9 mouse cellular contexts compared by ENCODE assay signal in genomic region chr7:119019537-119019936, GRCm38 (mm10). TPM values are rescaled to one million over a fixed set of nuclear protein-coding genes. Genes with fewer than 3 reads are reported as not detected.
DNase-seq lines count a peak whose midpoint lies in the region; ATAC-seq and TF ChIP-seq lines count a peak whose summit lies in the region.
"Had no signal": no experiment of that assay in that cellular context is flagged by ENCODE, and none has a peak within 500 bp of the region (broad histone marks: within the 10 kb centered on the region; RNA-seq: fewer than 3 reads in every experiment).

No protein-coding gene starts in this region.

- no peak overlapping the region for H3K9ac ChIP-seq in MEL (ENCODE audit: control insufficient read depth, low read depth, low read length, poor library complexity, severe bottlenecking)
- no peak overlapping the region for H3K9ac ChIP-seq in midbrain, embryonic 15.5 days

- no peak for TF ChIP-seq POLR2A in MEL (IDR thresholded peaks at IDR 0.05; ENCODE audit: control insufficient read depth in 1 of 2, insufficient read depth in 1 of 2, low read depth in 1 of 2, low read length in 2 of 2, poor library complexity in 1 of 2)

- ATAC-seq in midbrain, embryonic 15.5 days (replicated peaks) = peak; percentile 80

- H3K27me3 ChIP-seq in MEL (ENCODE audit: control insufficient read depth in 1 of 2, insufficient read depth in 2 of 2, low read length in 2 of 2) = no peaks in the 10 kb centered on the region
- H3K27me3 ChIP-seq in midbrain, embryonic 15.5 days (replicated peaks) = no peaks in the 10 kb centered on the region

- peak; percentile 37 for TF ChIP-seq RAD21 in MEL (IDR thresholded peaks at IDR 0.05; ENCODE audit: low read depth, low read length)

- peak; percentile 48 for TF ChIP-seq CTCF in gastrocnemius, adult 2 months (IDR thresholded peaks at IDR 0.05)
- TF ChIP-seq CTCF in MEL (IDR thresholded peaks at IDR 0.05 in 2 of 3, conservative IDR thresholded peaks at IDR 0.05 in 1 of 3; ENCODE audit: control insufficient read depth in 1 of 3, insufficient read depth in 1 of 3, low read depth in 2 of 3, low read length in 3 of 3, poor library complexity in 1 of 3, severe bottlenecking in 1 of 3) = peak; percentile 51 to 68 (median 57)

- DNase-seq in gastrocnemius, adult 2 months = peak; percentile 48
- DNase-seq in gastrocnemius, postnatal 25 days = no peak
- peak; percentile 74 for DNase-seq in MEL (ENCODE audit: low read depth, low spot score)
- peak; percentile 50 to 77 for DNase-seq in cerebellum, postnatal 4 days (ENCODE audit: low spot score in 2 of 2)
- DNase-seq in heart, postnatal 36 days = peak; percentile 21 to 45
- DNase-seq in layer of hippocampus, adult 9-11 months = peak; percentile 16
- no peak for DNase-seq in T-cell, adult 2 months (ENCODE audit: low spot score)

- H3K36me3 ChIP-seq in MEL (ENCODE audit: control insufficient read depth in 1 of 2, insufficient read depth in 2 of 2, low read length in 2 of 2) = peaks cover 0 to 3% of the 10 kb centered on the region in 2 experiments; a peak in 2 of 4 replicates
- no peaks in the 10 kb centered on the region for H3K36me3 ChIP-seq in midbrain, embryonic 15.5 days (replicated peaks)
- H3K36me3 ChIP-seq: G1E had no signal

- H3K9me3 ChIP-seq in MEL (replicated peaks; ENCODE audit: insufficient read depth, low read length) = no peaks in the 10 kb centered on the region
- no peaks in the 10 kb centered on the region for H3K9me3 ChIP-seq in midbrain, embryonic 15.5 days

- no peak overlapping the region for H3K27ac ChIP-seq in gastrocnemius, adult 2 months
- no peak overlapping the region for H3K27ac ChIP-seq in MEL (ENCODE audit: control insufficient read depth, low read depth, low read length)
- no peak overlapping the region for H3K27ac ChIP-seq in midbrain, embryonic 15.5 days

- intact Hi-C loops in gastrocnemius, adult 2 months (cut with DNase I) = loop anchor here (10.0 kb wide), 1 partner anchor 495 kb away; the partner anchor contains the start of gene Acsm5
- intact Hi-C loops in heart, postnatal 36 days (cut with DNase I) = loop anchor here (5.0 to 10.0 kb wide), 2 partner anchors 408 to 495 kb away; partner anchors contain the start of gene Acsm5

- WGBS in midbrain, embryonic 15.5 days = 22% methylated on average over 4 of the region's 4 CpGs

- peaks cover 11% of the 10 kb centered on the region; the same call in 1 of the 2 replicates for H3K79me2 ChIP-seq in MEL (ENCODE audit: control insufficient read depth, insufficient read depth, low read length, poor library complexity)

- H3K4me2 ChIP-seq in midbrain, embryonic 15.5 days = no peak overlapping the region

- TF ChIP-seq EP300 in MEL (IDR thresholded peaks at IDR 0.05; ENCODE audit: low read depth in 1 of 2, low read length in 2 of 2) = no peak

- no peak overlapping the region for H3K4me3 ChIP-seq in gastrocnemius, adult 2 months
- H3K4me3 ChIP-seq in MEL (ENCODE audit: control insufficient read depth in 1 of 2, insufficient read depth in 1 of 2, low read depth in 2 of 2, low read length in 2 of 2) = no peak overlapping the region
- no peak overlapping the region for H3K4me3 ChIP-seq in midbrain, embryonic 15.5 days

- peaks cover 6 to 7% of the 10 kb centered on the region in 2 experiments; a peak in 3 of 4 replicates for H3K4me1 ChIP-seq in MEL (ENCODE audit: control insufficient read depth in 1 of 2, insufficient read depth in 2 of 2, low read length in 2 of 2)
- H3K4me1 ChIP-seq in midbrain, embryonic 15.5 days = no peaks in the 10 kb centered on the region

TF ChIP-seq in MEL, 35 proteins besides CTCF, POLR2A, EP300 and RAD21:
- TF ChIP-seq ZC3H11A (IDR thresholded peaks at IDR 0.05; ENCODE audit: low read depth, low read length) (peak; percentile 23; the same call in 1 of the 2 replicates), SIN3A (IDR thresholded peaks at IDR 0.05; ENCODE audit: low read length) (0 out of 2 replicates have a peak, but pooled peaks have one; percentile 24), ETS1 (IDR thresholded peaks at IDR 0.05; ENCODE audit: low read depth, low read length) (peak; percentile 87), SMC3 (IDR thresholded peaks at IDR 0.05; ENCODE audit: low read depth, low read length) (peak; percentile 61), MAZ (IDR thresholded peaks at IDR 0.05; ENCODE audit: low read depth, low read length) (no peak)

RNA-seq across cellular contexts. Expression of gene Gprc5b, which starts 24.5 kb away (rescaled TPM):
- total RNA-seq in gastrocnemius, adult 2 months (2021) = 10 to 100 TPM; 10.5 to 14.0 TPM
- 10 to 100 TPM; 12.3 to 16.7 TPM for total RNA-seq in gastrocnemius, postnatal 25 days (2021)
- not detected in 2 replicates for total RNA-seq in MEL (2012; rRNA removed)
- not detected for polyA plus RNA-seq in MEL (2012; ENCODE audit: insufficient read depth in 1 of 2, insufficient read length in 2 of 2, low read depth in 1 of 2, low replicate concordance in 2 of 2, missing spikeins in 1 of 2)
- total RNA-seq in heart, postnatal 36 days (2021) = 10 to 100 TPM; 14.7 to 15.6 TPM
- polyA plus RNA-seq in midbrain, embryonic 15.5 days (2015; fragmentation: Nextera tagmentation; extraction: Ambion mirVana) = 6.1 TPM in 2 replicates
- polyA plus RNA-seq: G1E had no signal

Comparison
In these comparisons a context has a peak if more than half of its experiments do, and no peak if none do; other contexts are left out.
1. DNase-seq: peak in gastrocnemius, adult 2 months (single experiment), MEL (single experiment), cerebellum, postnatal 4 days (2 of 2), heart, postnatal 36 days (2 of 2) and layer of hippocampus, adult 9-11 months (single experiment); none in gastrocnemius, postnatal 25 days (single experiment) and T-cell, adult 2 months (single experiment).
2. RNA of gene Gprc5b, which starts 24.5 kb away (total RNA-seq): 12.3 to 16.7 TPM in gastrocnemius, postnatal 25 days, 14.7 to 15.6 TPM in heart, postnatal 36 days and 10.5 to 14.0 TPM in gastrocnemius, adult 2 months; not detected in MEL; every median in the first group is over 10 times any median in the second.